Mouse (Mus musculus) embryonic fibroblast, embryonic 13.5 days (primary cell): ENCODE data around the gene Sec63. TPM values are rescaled to one million over a fixed set of nuclear protein-coding genes. Genes with fewer than 3 reads are reported as not detected.

Experiments used
- H3K27ac ChIP-seq: 2 replicates; pipeline ENCODE4 v1.5.1; 2012; ENCODE audit warnings: low read length, control low read depth, inconsistent platforms; ENCODE audit not compliant: insufficient read depth
- H3K4me1 ChIP-seq: 2 replicates; pipeline ENCODE4 v1.6.1; 2011; ENCODE audit warnings: low read length; ENCODE audit not compliant: control insufficient read depth, insufficient read depth
- H3K4me3 ChIP-seq: 2 replicates; pipeline ENCODE4 v1.5.1; 2011; ENCODE audit warnings: mild to moderate bottlenecking, control low read depth, low read length; ENCODE audit not compliant: insufficient read depth
- CTCF ChIP-seq: IDR thresholded peaks from 2 replicates; pipeline ENCODE4 v1.5.1; 2011; ENCODE audit warnings: mild to moderate bottlenecking, control low read depth, low read length, moderate library complexity, borderline replicate concordance; ENCODE audit not compliant: insufficient read depth
- POLR2A ChIP-seq: IDR thresholded peaks from 2 replicates; pipeline ENCODE4 v1.6.1; 2011; ENCODE audit warnings: low read depth, mild to moderate bottlenecking, control low read depth, low read length, moderate library complexity
- polyA plus RNA-seq: library from polyadenylated mRNA; stranded (reverse); fragments of >200 nt; gene quantifications from 2 replicates; pipeline ENCODE4 v1.2.4, GENCODE M21; 2011; ENCODE audit warnings: low read depth; ENCODE audit not compliant: missing spikeins, insufficient read length

Sec63 gene
- polyA plus RNA-seq, 1 experiment, result 106 TPM

DNA sequence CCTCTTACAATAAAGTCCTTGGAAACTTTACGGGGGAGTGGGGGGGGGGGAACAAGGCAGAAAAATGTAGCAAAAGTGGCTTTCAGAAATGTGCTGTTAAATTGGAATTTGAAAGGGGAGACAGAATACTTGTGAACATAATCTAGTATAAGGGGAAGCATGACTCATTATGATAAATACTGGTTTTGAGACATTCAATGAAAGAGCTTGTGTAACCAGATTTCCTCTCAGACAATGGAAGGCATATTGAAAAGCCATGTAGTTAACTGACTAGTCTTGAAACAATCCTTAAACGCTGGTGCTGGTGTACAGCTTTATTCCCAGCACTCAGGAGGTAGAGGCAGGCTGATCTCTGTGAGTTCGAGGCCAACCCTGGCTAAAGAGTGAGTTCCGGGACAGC is 1.6 kb upstream of the Sec63 start:
- TF ChIP-seq POLR2A, result no peak
- TF ChIP-seq CTCF, result no peak
- peak overlapping the region; percentile 83 for H3K27ac ChIP-seq
- peaks cover 9% of the 10 kb centered on the region for H3K4me1 ChIP-seq
- H3K4me3 ChIP-seq, result no peak overlapping the region

DNA sequence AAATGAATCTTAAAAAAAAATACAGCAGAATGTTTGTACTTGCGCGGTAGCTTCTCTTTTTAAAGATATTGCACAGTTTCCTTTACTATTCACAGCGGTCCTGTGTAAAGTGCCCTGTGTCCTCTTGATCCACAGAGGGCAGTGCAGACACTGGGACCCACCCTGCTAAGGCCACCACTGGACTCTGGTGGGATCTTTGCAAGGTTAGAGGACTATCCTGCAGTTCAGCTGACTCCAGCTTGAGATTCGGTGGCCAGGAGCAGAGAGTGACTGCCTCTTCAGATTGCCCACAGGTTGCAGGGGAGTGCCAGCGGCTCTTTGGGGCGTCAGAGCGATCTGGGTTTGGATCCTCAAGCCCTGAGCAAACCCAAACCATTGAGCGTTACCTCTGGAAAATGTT is 967 bp upstream of the Sec63 start:
- H3K4me3 ChIP-seq, result no peak overlapping the region
- peaks cover 11% of the 10 kb centered on the region for H3K4me1 ChIP-seq
- TF ChIP-seq POLR2A (no peak), CTCF (no peak)
- H3K27ac ChIP-seq, result peak overlapping the region; percentile 79; the same call in 1 of the 2 replicates

DNA sequence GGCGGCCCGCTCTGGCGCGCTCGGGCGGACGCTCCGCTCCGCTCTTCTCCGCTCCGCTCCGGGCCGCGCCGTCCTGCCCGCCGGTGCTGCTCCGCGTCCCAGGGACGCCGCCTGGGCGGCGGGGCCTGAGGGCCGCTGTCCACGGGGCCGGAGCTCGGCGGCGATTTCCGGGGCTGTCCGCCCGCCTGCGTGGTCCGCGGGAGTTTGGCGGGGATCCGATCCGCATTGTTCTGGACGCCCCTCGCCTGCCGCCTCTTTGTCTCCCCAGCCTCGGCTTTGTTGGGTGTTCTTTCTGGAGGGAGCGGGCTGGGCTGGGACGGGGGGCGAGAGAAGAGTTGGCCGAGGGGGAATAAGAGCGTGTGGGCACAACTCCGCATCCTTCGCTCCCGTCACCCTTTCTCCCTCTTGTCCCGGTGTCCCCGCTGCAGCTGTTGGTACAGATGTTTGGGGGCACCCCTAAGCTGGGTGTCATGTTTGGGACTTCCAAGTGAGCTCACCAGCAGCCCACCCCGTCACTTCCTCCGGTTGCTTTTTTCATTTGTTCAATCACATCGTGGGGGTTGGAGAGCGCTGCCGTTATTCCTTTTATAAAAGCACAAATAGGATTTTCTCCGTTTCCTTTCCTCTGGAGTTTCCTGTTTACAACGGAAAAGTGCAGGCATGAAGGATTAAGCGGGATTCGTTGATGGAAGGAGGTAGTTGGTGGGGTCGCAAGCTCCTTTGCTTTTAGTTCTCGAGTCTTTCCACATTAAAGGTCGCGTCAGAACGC is 789 bp downstream of the Sec63 start:
- H3K4me3 ChIP-seq, result peak overlapping the region; percentile 75
- TF ChIP-seq POLR2A (no peak; the same call in 1 of the 2 replicates), CTCF (no peak)
- H3K27ac ChIP-seq, result peak overlapping the region; percentile 83
- peaks cover 14% of the 10 kb centered on the region for H3K4me1 ChIP-seq

DNA sequence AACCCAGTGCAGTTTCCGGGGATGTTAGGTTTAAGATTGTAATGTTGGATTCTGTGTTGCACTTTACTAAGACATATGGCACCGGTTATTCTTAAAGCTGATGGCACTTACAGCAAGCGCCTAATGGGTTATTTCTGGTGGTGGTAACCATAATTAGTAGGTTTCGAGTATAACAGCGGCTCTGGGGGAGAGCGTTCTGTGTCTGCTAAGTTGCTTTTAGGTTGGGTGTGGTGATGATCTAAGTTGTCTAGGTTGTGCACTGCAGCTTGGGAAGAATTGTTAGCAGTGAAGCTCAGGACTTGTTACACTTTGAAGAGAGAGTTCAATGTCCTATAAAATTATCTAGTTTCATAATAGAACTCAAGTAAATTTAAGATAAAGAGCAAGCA is 1.4 kb downstream of the Sec63 start:
- TF ChIP-seq CTCF (no peak), POLR2A (no peak)
- Histone ChIP-seq H3K4me1 (peaks cover 14% of the 10 kb centered on the region), H3K4me3 (peak overlapping the region; percentile 75), H3K27ac (peak overlapping the region; percentile 83)

DNA sequence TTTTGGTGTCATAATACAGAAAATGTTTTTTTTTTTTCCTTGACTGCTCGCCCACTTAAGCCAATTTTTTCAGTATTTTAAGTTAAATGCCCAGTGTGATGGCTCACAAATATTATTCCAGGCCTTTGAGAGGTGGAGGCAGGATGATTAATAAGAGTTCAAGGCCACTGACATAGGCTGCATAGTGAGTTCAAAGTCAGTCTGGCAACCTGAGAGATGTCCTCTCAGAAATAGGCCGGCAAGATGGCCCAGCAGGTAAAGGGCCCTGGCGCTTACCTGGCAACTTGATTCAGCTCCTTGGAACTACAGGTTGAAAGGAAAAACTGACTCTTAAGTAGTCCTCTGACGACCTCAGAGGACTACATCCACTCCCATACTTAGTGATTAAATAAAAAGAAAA is 1.9 kb downstream of the Sec63 start:
- peaks cover 13% of the 10 kb centered on the region for H3K4me1 ChIP-seq
- TF ChIP-seq POLR2A (no peak), CTCF (no peak)
- H3K4me3 ChIP-seq, result peak overlapping the region; percentile 89
- peak overlapping the region; percentile 26 for H3K27ac ChIP-seq

DNA sequence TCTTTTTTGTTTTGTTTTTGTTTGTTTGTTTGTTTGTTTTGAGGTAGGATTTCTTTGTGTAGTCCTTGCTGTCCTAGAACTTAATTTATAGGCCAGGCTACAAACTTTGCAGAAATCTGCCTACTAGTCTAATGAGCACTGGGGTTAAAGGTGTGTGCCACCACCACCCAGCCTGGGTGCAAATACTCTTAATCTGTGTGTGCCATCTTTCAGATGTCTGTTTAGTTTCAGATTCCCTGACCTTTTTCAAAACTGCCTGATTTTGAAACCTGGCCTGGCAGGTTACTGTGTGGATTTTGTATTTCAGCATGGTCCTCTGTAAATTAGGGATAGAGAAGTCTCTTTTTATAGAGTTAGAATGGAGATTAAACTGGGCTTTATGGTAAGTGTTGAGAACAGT is 4.0 kb downstream of the Sec63 start:
- peaks cover 11% of the 10 kb centered on the region for H3K4me1 ChIP-seq
- no peak for TF ChIP-seq CTCF
- no peak for TF ChIP-seq POLR2A
- peak overlapping the region; percentile 81 for H3K27ac ChIP-seq
- no peak overlapping the region for H3K4me3 ChIP-seq

DNA sequence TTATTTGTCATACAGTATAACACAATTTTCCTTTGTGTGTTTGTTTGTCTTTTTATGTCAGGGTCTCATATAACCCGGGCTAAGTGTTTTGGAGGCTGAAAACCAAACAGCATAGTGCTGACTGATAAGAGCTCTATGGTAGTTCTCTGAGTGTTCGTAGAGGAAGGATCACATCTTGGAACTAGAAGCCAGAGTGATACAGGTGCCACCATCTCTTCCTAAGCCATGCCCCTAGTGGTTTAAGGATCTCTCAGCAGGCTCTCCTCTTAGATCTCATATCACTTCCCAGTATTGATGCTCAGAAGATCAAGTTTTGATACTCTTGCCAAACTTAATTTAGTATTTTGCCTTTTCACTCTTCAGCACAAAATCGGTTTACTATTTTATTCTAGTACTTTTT is 14.2 kb downstream of the Sec63 start:
- Histone ChIP-seq H3K4me3 (no peak overlapping the region), H3K27ac (no peak overlapping the region), H3K4me1 (no peaks in the 10 kb centered on the region; the same call in 1 of the 2 replicates)
- TF ChIP-seq CTCF, result no peak
- no peak for TF ChIP-seq POLR2A

DNA sequence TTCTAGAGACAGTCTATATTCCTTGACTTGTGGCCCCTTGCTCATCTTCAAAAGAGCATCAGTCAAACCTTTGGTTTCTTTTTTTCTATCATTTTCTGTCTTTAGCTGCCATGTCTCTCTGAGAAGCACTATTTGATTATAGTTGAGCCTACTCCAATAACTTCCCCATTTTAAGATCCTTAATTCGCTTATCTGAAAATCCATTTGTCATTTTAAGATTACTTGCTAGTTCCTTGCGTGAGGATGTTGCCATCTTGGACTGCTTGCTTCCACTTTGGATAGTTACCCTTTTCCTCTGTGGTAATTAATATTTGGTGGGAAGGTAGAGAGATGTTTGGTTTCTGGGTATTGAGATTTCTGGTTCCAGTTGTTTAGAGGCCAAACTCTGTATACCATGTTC is 19.5 kb downstream of the Sec63 start:
- Histone ChIP-seq H3K27ac (no peak overlapping the region; the same call in 1 of the 2 replicates), H3K4me1 (peaks cover 7% of the 10 kb centered on the region; the same call in 1 of the 2 replicates)
- no peak for TF ChIP-seq CTCF
- TF ChIP-seq POLR2A, result no peak

DNA sequence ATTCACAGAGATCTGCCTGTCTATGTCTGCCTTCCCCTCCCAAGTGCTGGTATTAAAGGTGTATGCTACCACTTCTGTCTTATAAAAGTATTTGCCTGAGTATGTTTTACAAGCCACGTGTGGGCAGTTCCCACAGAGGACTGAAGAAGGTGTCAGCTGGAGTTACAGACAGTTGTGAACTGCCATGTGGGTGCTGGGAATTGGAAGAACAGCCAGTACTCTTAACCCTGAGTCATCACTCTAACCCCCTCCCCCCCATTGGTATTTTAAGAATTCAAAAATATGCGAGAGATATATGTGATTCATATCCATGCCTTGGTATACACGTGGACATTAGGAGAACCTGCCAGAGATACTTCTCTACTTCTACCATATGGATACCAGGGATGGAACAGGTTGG is 20.4 kb downstream of the Sec63 start:
- H3K27ac ChIP-seq, result no peak overlapping the region
- TF ChIP-seq POLR2A (no peak), CTCF (no peak)
- peaks cover 7% of the 10 kb centered on the region; the same call in 1 of the 2 replicates for H3K4me1 ChIP-seq
- H3K4me3 ChIP-seq, result no peak overlapping the region

More for the DNA sequence above, 19.5 kb downstream of the Sec63 start:
- H3K4me3 ChIP-seq, result no peak overlapping the region

DNA sequence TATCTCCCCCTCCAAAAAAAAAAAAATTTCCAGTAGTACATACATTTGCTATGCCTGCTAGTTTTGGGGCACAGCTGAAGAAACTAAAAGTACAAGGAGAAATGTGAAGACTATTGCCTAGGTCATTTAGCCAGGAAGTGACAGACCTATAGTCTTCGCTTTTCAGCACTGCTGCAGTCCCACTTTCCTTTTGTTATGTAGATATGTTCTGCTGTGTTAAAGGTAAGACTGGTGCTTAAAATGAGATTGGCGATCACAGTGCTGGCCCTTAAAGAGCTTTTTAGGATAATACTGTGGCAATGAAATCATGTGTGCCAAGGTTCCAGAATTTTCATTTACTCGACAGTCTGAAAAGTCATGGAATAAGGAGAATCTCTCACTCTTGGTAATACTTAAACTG is 39.6 kb downstream of the Sec63 start:
- Histone ChIP-seq H3K27ac (no peak overlapping the region; the same call in 1 of the 2 replicates), H3K4me3 (no peak overlapping the region), H3K4me1 (no peaks in the 10 kb centered on the region)
- TF ChIP-seq POLR2A (no peak), CTCF (no peak)

DNA sequence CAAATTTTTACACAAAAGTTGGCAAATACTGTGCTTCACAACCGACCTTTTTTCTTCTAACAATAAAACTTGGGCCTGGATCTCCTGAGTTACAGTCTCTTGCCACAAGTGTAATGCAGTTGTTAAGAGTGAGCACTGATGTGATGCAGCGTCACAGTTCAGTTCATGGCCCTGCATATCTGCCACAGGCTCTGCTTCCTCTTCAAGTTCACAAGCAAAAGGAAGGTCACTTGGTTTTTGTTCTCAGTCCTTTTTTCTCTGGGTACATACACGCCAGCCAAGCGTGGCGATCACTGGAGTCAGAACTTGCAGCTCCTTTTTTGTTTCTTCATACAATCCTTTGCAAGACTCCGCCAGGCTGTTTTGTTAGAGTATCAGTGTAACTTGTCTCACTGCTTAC is 64.6 kb downstream of the Sec63 start:
- Histone ChIP-seq H3K27ac (no peak overlapping the region), H3K4me1 (no peaks in the 10 kb centered on the region), H3K4me3 (no peak overlapping the region)
- no peak for TF ChIP-seq CTCF
- no peak for TF ChIP-seq POLR2A
